Comparison of ENCODE assay signal across 24 mouse cellular contexts in genomic region chr6:104815610-104816009, GRCm38 (mm10).
DNase-seq lines count a peak whose midpoint lies in the region; ATAC-seq lines count a peak whose summit lies in the region.
"Had no signal": no experiment of that assay in that cellular context is flagged by ENCODE, and none has a peak within 500 bp of the region (broad histone marks: within the 10 kb centered on the region; RNA-seq: fewer than 3 reads in every experiment).

No protein-coding gene starts in this region.

- H3K27me3 ChIP-seq in hindbrain, embryonic 11.5 days (ENCODE audit: control insufficient read depth, insufficient read depth, low read length), result no peaks in the 10 kb centered on the region
- no peaks in the 10 kb centered on the region for H3K27me3 ChIP-seq in hindbrain, embryonic 12.5 days
- no peaks in the 10 kb centered on the region for H3K27me3 ChIP-seq in limb, embryonic 15.5 days
- H3K27me3 ChIP-seq in limb, embryonic 10.5 days (ENCODE audit: low read depth, poor library complexity, severe bottlenecking), result no peaks in the 10 kb centered on the region

- no peaks in the 10 kb centered on the region for H3K36me3 ChIP-seq in hindbrain, embryonic 11.5 days (ENCODE audit: control insufficient read depth, insufficient read depth, low read length)
- H3K36me3 ChIP-seq in hindbrain, embryonic 12.5 days, result no peaks in the 10 kb centered on the region
- H3K36me3 ChIP-seq in limb, embryonic 15.5 days, result no peaks in the 10 kb centered on the region
- no peaks in the 10 kb centered on the region for H3K36me3 ChIP-seq in limb, embryonic 10.5 days
- H3K36me3 ChIP-seq: forebrain, embryonic 10.5 days had no signal

- H3K4me3 ChIP-seq in hindbrain, embryonic 11.5 days (ENCODE audit: low read depth, low read length), result no peak overlapping the region
- no peak overlapping the region for H3K4me3 ChIP-seq in hindbrain, embryonic 12.5 days
- no peak overlapping the region for H3K4me3 ChIP-seq in limb, embryonic 15.5 days
- H3K4me3 ChIP-seq in limb, embryonic 10.5 days, result no peak overlapping the region
- H3K4me3 ChIP-seq: forebrain, embryonic 10.5 days; gastrocnemius, adult 2 months had no signal

- no peak overlapping the region for H3K4me2 ChIP-seq in hindbrain, embryonic 11.5 days (replicated peaks; ENCODE audit: low read depth, low read length)
- H3K4me2 ChIP-seq in hindbrain, embryonic 12.5 days (replicated peaks), result no peak overlapping the region
- no peak overlapping the region for H3K4me2 ChIP-seq in limb, embryonic 15.5 days
- H3K4me2 ChIP-seq: heart, embryonic 11.5 days; hindbrain, embryonic 14.5 days had no signal

- H3K9ac ChIP-seq in hindbrain, embryonic 11.5 days (ENCODE audit: low read depth, low read length), result no peak overlapping the region
- no peak overlapping the region for H3K9ac ChIP-seq in hindbrain, embryonic 12.5 days
- H3K9ac ChIP-seq in limb, embryonic 15.5 days, result no peak overlapping the region
- H3K9ac ChIP-seq: hindbrain, embryonic 14.5 days had no signal

- DNase-seq in cerebellum, postnatal 25 days, result no peak
- DNase-seq in hindbrain, embryonic 11.5 days (ENCODE audit: low spot score), result no peak
- DNase-seq in limb, embryonic 10.5 days (ENCODE audit: low spot score), result no peak
- DNase-seq in forelimb bud, embryonic 11.5 days (ENCODE audit: low read depth, low spot score), result peak; percentile 4
- DNase-seq in lung, postnatal 10 days, result no peak
- DNase-seq: adrenal gland, adult 8-10 months; adrenal gland, postnatal 25 days; cerebellum, adult 18-20 months; cerebellum, adult 9-10 months; cerebellum, postnatal 14 days; gastrocnemius, adult 2 months; gastrocnemius, postnatal 14 days; heart, adult 11 months had no signal

- no peaks in the 10 kb centered on the region for H3K4me1 ChIP-seq in hindbrain, embryonic 11.5 days (replicated peaks; ENCODE audit: control insufficient read depth, insufficient read depth, low read length)
- no peaks in the 10 kb centered on the region for H3K4me1 ChIP-seq in hindbrain, embryonic 12.5 days
- H3K4me1 ChIP-seq in limb, embryonic 15.5 days, result no peaks in the 10 kb centered on the region
- no peaks in the 10 kb centered on the region for H3K4me1 ChIP-seq in limb, embryonic 10.5 days
- H3K4me1 ChIP-seq: forebrain, embryonic 10.5 days had no signal

- ATAC-seq in cerebellum, adult (ENCODE audit: insufficient number of reproducible peaks, low FRiP score, low TSS enrichment), result 0 out of 2 replicates have a peak, but pooled peaks have one; percentile 15
- 0 out of 2 replicates have a peak, but pooled peaks have one; percentile 35 for ATAC-seq in hindbrain, embryonic 11.5 days (ENCODE audit: low FRiP score)
- no peak for ATAC-seq in hindbrain, embryonic 12.5 days (ENCODE audit: low FRiP score)
- peak; percentile 52; the same call in 1 of the 2 replicates for ATAC-seq in limb, embryonic 15.5 days (ENCODE audit: insufficient number of reproducible peaks, low FRiP score, low TSS enrichment, low read depth)
- ATAC-seq: activated CD4-positive, CD25-positive, alpha-beta regulatory T cell, adult 4 months; forebrain, embryonic 14.5 days; hindbrain, postnatal 0 days; inflammation-experienced regulatory T-cells, adult 6 months; intestine, embryonic 16.5 days had no signal

- no peak overlapping the region for H3K27ac ChIP-seq in hindbrain, embryonic 11.5 days (ENCODE audit: low read depth, low read length)
- H3K27ac ChIP-seq in hindbrain, embryonic 12.5 days, result no peak overlapping the region
- H3K27ac ChIP-seq in limb, embryonic 15.5 days, result no peak overlapping the region
- no peak overlapping the region for H3K27ac ChIP-seq in limb, embryonic 10.5 days
- H3K27ac ChIP-seq: forebrain, embryonic 10.5 days; gastrocnemius, adult 2 months; hindbrain, embryonic 14.5 days; hindbrain, postnatal 0 days had no signal

- H3K9me3 ChIP-seq in hindbrain, embryonic 11.5 days (ENCODE audit: control insufficient read depth, low read length), result no peaks in the 10 kb centered on the region
- H3K9me3 ChIP-seq in hindbrain, embryonic 12.5 days (replicated peaks), result no peaks in the 10 kb centered on the region
- no peaks in the 10 kb centered on the region for H3K9me3 ChIP-seq in limb, embryonic 15.5 days
- no peaks in the 10 kb centered on the region for H3K9me3 ChIP-seq in limb, embryonic 10.5 days (replicated peaks)
- H3K9me3 ChIP-seq: forebrain, embryonic 10.5 days had no signal

- WGBS in hindbrain, embryonic 11.5 days, result 87% methylated on average over 2 of the region's 2 CpGs
- WGBS in hindbrain, embryonic 12.5 days, result 81% methylated on average over 2 of the region's 2 CpGs
- WGBS in limb, embryonic 15.5 days, result 77% methylated on average over 2 of the region's 2 CpGs
- WGBS in limb, embryonic 10.5 days, result 85% methylated on average over 2 of the region's 2 CpGs
